Mouse (Mus musculus) megakaryocyte progenitor cell, adult 5-6 weeks (primary cell): ENCODE data around the gene Megf9. TPM values are rescaled to one million over a fixed set of nuclear protein-coding genes. Genes with fewer than 3 reads are reported as not detected.

ENCODE experiments used
- ATAC-seq: replicated peaks from 2 replicates; pipeline ENCODE4 v1.8.0; 2016; ENCODE audit warnings: mild to moderate bottlenecking, moderate TSS enrichment, inconsistent platforms; ENCODE audit not compliant: poor library complexity
- total RNA-seq, 2 experiments: library from RNA; stranded (forward) in 1 of 2; stranded (reverse) in 1 of 2; fragments of 157-497, 149-512 nt in 1 of 2; fragments of 200-1000 nt in 1 of 2; gene quantifications; 2 replicates each; pipeline versions ENCODE4 v1.2.3 to v1.2.4; 2015 to 2017

The Megf9 gene
- total RNA-seq, 2 experiments from 2014 or later, result 9.2 to 20.1 TPM

- ATAC-seq, result peak; percentile 90
Observed at GRCm38 (mm10) chr4:70451750-70452149, 83.0 kb downstream of the Megf9 start.

GRCm38 (mm10) chr4:70449668-70450067 is 85.1 kb downstream of the Megf9 start:
- peak; percentile 50; the same call in 1 of the 2 replicates for ATAC-seq

GRCm38 (mm10) chr4:70446774-70447173 is 88.0 kb downstream of the Megf9 start:
- ATAC-seq, result no peak

GRCm38 (mm10) chr4:70420202-70420601 is 114.6 kb downstream of the Megf9 start:
- ATAC-seq, result no peak

GRCm38 (mm10) chr4:70412126-70412525 is 122.7 kb downstream of the Megf9 start:
- no peak for ATAC-seq

- ATAC-seq, result peak; percentile 97
Observed at GRCm38 (mm10) chr4:70409994-70410721, 124.6 kb downstream of the Megf9 start, which contains the start of gene Cdk5rap2. Gene Cdk5rap2 (minus strand): TSS chr4:70410443.

- no peak for ATAC-seq
Observed at GRCm38 (mm10) chr4:70409456-70409855, 125.3 kb downstream of the Megf9 start.

- ATAC-seq, result no peak
Observed at GRCm38 (mm10) chr4:70402109-70402819, 132.5 kb downstream of the Megf9 start.

GRCm38 (mm10) chr4:70399476-70399875 is 135.3 kb downstream of the Megf9 start:
- ATAC-seq, result no peak

- ATAC-seq, result no peak
Observed at GRCm38 (mm10) chr4:70399074-70399473, 135.7 kb downstream of the Megf9 start.

GRCm38 (mm10) chr4:70398088-70398487 is 136.7 kb downstream of the Megf9 start:
- no peak for ATAC-seq

- no peak for ATAC-seq
Observed at GRCm38 (mm10) chr4:70396701-70397100, 138.1 kb downstream of the Megf9 start.

GRCm38 (mm10) chr4:70394736-70395135 is 140.1 kb downstream of the Megf9 start:
- ATAC-seq, result no peak

- no peak for ATAC-seq
Observed at GRCm38 (mm10) chr4:70391760-70392372, 142.9 kb downstream of the Megf9 start.

- no peak for ATAC-seq
Observed at GRCm38 (mm10) chr4:70391073-70391472, 143.7 kb downstream of the Megf9 start.

GRCm38 (mm10) chr4:70386206-70386605 is 148.6 kb downstream of the Megf9 start:
- no peak for ATAC-seq

GRCm38 (mm10) chr4:70377359-70377758 is 157.4 kb downstream of the Megf9 start:
- no peak for ATAC-seq

Other genes with a start within 250 kb of the Megf9 start
- 12.9 and 15.3 TPM in 2 replicates for gene Cdk5rap2, start 124.6 kb downstream of the Megf9 start, total RNA-seq (2015)
- 24.7 and 27.7 TPM in 2 replicates for gene Cdk5rap2, start 124.6 kb downstream of the Megf9 start, total RNA-seq (2017)